Mouse (Mus musculus) effector memory CD4-positive, alpha-beta T cell, adult 5 months (primary cell): ENCODE measurements around the gene Irf5. TPM values are rescaled to one million over a fixed set of nuclear protein-coding genes. Genes with fewer than 3 reads are reported as not detected.

ENCODE experiments used
- polyA plus RNA-seq: library from polyadenylated mRNA; unstranded; fragments of 100-300 nt; shearing (Covaris generic); gene quantifications from one replicate; pipeline ENCODE4 v1.2.1, GENCODE M21; 2017

Irf5 gene
- 19.7 TPM for polyA plus RNA-seq

DNA sequence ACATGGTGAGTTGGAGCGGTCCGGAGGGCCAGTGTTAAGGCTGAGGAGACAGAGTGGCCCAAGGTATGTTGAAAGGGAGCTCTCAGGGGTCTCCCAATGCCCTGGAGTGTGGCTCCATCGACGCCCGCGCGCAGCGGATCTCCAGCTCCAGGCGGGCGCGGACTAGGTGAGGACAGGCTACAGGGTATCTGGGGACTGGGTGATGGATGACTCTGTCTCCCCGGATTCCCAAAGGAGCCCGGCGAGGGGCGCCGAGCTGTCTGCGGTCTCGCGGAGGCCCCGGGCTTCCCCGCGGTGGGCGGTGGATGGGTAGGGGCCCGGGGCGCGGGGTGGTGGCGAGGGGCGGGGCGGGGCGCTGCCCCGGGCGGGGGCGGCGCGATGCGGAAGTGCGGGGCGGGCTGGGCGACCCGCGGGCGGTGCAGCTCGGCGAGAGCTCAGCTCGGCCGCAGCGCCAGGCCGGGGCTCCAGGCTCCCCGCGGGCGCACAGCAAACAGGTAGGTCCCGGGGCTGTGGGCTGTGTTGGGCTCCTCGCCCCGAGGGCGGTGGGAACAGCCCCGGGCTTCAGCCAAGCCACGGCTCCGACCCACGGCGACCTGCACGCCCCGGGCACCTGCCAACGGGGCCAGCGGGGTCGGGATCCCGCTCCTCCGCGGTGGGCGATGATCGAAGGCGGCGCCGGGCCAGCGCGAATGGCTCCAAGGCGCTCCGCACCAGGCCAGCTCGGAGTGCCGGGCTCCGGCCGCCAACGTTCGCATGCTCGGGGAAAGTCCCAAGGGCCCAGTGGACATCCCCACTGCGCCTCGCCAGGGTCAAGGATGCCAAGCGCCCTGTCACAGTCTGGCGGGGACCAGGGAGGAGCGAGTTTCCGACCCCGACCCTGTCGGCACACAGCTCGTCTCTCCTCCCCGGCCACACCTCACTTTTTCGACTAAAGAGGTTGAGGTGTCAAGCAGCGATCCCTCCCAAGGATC is at the start of gene Irf5:
Gene Irf5, plus strand, starts transcription at position 345 of the 971 bp plus-strand sequence.

DNA sequence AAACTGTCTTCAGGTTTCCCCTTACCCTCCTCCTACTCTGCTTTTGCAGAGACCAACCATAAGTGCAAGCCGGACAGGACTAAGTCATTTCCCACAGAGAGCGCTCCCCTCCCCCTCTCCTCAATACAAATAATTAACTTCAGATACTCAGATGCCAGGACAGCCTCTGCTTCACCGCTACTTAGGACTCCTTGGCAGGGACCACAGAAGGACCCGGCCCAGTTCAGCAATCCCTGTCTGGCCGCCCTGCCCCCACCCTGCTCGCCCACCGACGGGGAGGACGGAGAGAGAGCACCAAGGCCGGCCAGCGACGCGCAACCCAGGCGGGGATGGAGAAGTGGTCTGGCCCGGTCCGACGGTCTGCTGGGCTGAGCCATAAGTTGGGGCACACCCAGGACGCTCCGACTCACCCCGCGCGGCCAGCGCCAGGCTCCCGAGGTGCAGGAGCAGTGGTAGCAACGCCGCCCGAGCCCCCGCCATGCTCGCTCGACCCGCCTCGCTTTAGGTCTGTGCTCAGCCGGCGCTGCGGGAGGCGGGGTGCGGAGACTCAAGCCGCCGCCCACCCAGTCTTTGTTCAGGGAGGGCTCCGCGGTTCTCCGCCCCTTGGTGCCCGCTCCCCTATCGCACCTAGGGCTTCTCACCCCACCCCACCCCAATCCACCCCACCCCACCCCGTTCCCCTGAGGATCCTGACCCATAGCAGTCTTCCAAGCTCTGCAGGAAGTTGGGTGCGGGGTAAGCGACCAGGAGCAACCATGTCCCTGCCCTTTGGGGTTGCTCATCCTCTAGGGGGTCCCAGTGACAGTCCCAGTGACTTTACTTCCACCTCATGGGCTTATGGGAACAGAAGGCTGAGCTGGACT is 18.7 kb upstream of the Irf5 start, which contains the start of gene Kcp:
Gene Kcp, minus strand, starts transcription at position 506 of the 863 bp plus-strand sequence.

Other genes with a start within 250 kb of the Irf5 start
- gene Fam71f2, start 247.0 kb upstream of the Irf5 start, polyA plus RNA-seq, result 0.99 TPM
- gene Fam71f1, start 207.5 kb upstream of the Irf5 start, polyA plus RNA-seq, result not detected
- gene Calu, start 178.6 kb upstream of the Irf5 start, polyA plus RNA-seq, result 84.0 TPM
- gene Opn1sw, start 138.2 kb upstream of the Irf5 start, polyA plus RNA-seq, result not detected
- 1.2 TPM for gene Ccdc136, start 130.3 kb upstream of the Irf5 start, polyA plus RNA-seq
- gene Flnc, start 93.4 kb upstream of the Irf5 start, polyA plus RNA-seq, result not detected
- gene Atp6v1f, start 58.9 kb upstream of the Irf5 start, polyA plus RNA-seq, result 295 TPM
- not detected for gene Atp6v1fnb, start 55.2 kb upstream of the Irf5 start, polyA plus RNA-seq
- 0.32 TPM for gene Kcp, start 18.7 kb upstream of the Irf5 start, polyA plus RNA-seq
- gene Tnpo3, start 83.3 kb downstream of the Irf5 start, polyA plus RNA-seq, result 91.2 TPM
- 0.47 TPM for gene Tspan33, start 167.6 kb downstream of the Irf5 start, polyA plus RNA-seq
- not detected for gene Smo, start 208.9 kb downstream of the Irf5 start, polyA plus RNA-seq
- 90.3 TPM for gene Ahcyl2, start 241.4 kb downstream of the Irf5 start, polyA plus RNA-seq